Mouse (Mus musculus) spleen, adult 2 months (tissue): ENCODE measurements around the gene Zfp292. TPM values are rescaled to one million over a fixed set of nuclear protein-coding genes. Genes with fewer than 3 reads are reported as not detected.

ENCODE experiments used
- DNase-seq, 2 experiments: peaks; one replicate each; pipeline versions ENCODE4 v3.0.0 to v3.0.0-alpha.2; 2012 to 2021; ENCODE audit warnings: low spot score in 2 of 2, low read depth in 1 of 2
- H3K27ac ChIP-seq: fragments of 200-500 bp; 2 replicates; pipeline ENCODE4 v1.5.1; 2012; ENCODE audit warnings: low read length, inconsistent platforms; ENCODE audit not compliant: insufficient read depth
- H3K27me3 ChIP-seq: fragments of 200-500 bp; 2 replicates; pipeline ENCODE4 v1.6.1; 2012; ENCODE audit warnings: mild to moderate bottlenecking, moderate library complexity, low read length, inconsistent platforms; ENCODE audit not compliant: control insufficient read depth, insufficient read depth
- H3K36me3 ChIP-seq: fragments of 200-500 bp; 2 replicates; pipeline ENCODE4 v1.6.1; 2012; ENCODE audit warnings: mild to moderate bottlenecking, low read length, inconsistent platforms; ENCODE audit not compliant: control insufficient read depth, insufficient read depth
- H3K4me1 ChIP-seq: fragments of 200-500 bp; 2 replicates; pipeline ENCODE4 v1.6.1; 2011; ENCODE audit warnings: inconsistent platforms; ENCODE audit not compliant: control insufficient read depth, insufficient read depth, insufficient read length
- H3K4me3 ChIP-seq: fragments of 200-500 bp; 2 replicates; pipeline ENCODE4 v1.5.1; 2011; ENCODE audit warnings: mild to moderate bottlenecking, inconsistent platforms; ENCODE audit not compliant: insufficient read depth, insufficient read length; ENCODE audit errors: extremely low read depth
- CTCF ChIP-seq: fragments of 200-500 bp; IDR thresholded peaks from 2 replicates; pipeline ENCODE4 v1.5.1; 2011; ENCODE audit warnings: mild to moderate bottlenecking, inconsistent platforms; ENCODE audit not compliant: insufficient read depth, insufficient read length, insufficient replicate concordance; ENCODE audit errors: extremely low read depth
- POLR2A ChIP-seq: fragments of 200-500 bp; IDR thresholded peaks from 2 replicates; pipeline ENCODE4 v1.6.1; 2011; ENCODE audit warnings: low read depth, low read length, inconsistent platforms
- WGBS: fragments of 180-500 bp; shearing (Covaris S2); methylation state at CpG from one replicate; pipeline ENCODE4 v1.1.7; 2018; 5-methylcytosine and 5-hydroxymethylcytosine counted together
- polyA plus RNA-seq: library from polyadenylated mRNA; depleted of rRNA; stranded (reverse); fragments of >200 nt; gene quantifications from 2 replicates; pipeline ENCODE4 v1.2.3, GENCODE M21; 2012

The Zfp292 gene
- polyA plus RNA-seq, 1 experiment = 2.0 TPM

GRCm38 (mm10) chr4:34885631-34886351 is 3.0 kb upstream of the Zfp292 start:
- peak overlapping the region; percentile 90 for H3K27ac ChIP-seq
- no peak for DNase-seq
- H3K36me3 ChIP-seq = no peaks in the 10 kb centered on the region
- TF ChIP-seq POLR2A (no peak), CTCF (no peak)
- H3K27me3 ChIP-seq = peaks cover 1% of the 10 kb centered on the region; the same call in 1 of the 2 replicates
- H3K4me1 ChIP-seq = peaks cover 6% of the 10 kb centered on the region
- peak overlapping the region; percentile 91; the same call in 1 of the 2 replicates for H3K4me3 ChIP-seq
- 61% methylated on average over 9 of the region's 9 CpGs for WGBS

- DNase-seq = no peak
- Histone ChIP-seq H3K36me3 (no peaks in the 10 kb centered on the region), H3K27me3 (no peaks in the 10 kb centered on the region), H3K4me1 (peaks cover 8% of the 10 kb centered on the region), H3K27ac (peak overlapping the region; percentile 91), H3K4me3 (peak overlapping the region; percentile 92; the same call in 1 of the 2 replicates)
- WGBS = 48% methylated on average over 16 of the region's 16 CpGs
- TF ChIP-seq CTCF (no peak), POLR2A (no peak)
These were observed 738 bp upstream of the Zfp292 start for GRCm38 (mm10) chr4:34883366-34884029.

- WGBS = under 1% methylated on average over 57 of the region's 58 CpGs
- DNase-seq = peak in 1 of 2 experiments; percentile 67
- H3K36me3 ChIP-seq = no peaks in the 10 kb centered on the region
- peak overlapping the region; percentile 89 for H3K27ac ChIP-seq
- peaks cover 8% of the 10 kb centered on the region for H3K4me1 ChIP-seq
- TF ChIP-seq POLR2A (no peak), CTCF (no peak)
- H3K4me3 ChIP-seq = peak overlapping the region; percentile 92
- no peaks in the 10 kb centered on the region for H3K27me3 ChIP-seq
These were observed 430 bp downstream of the Zfp292 start for GRCm38 (mm10) chr4:34882291-34882769.

GRCm38 (mm10) chr4:34881851-34882250 is 909 bp downstream of the Zfp292 start:
- no peaks in the 10 kb centered on the region for H3K27me3 ChIP-seq
- no peak overlapping the region for H3K27ac ChIP-seq
- no peak for DNase-seq
- peak overlapping the region; percentile 92 for H3K4me3 ChIP-seq
- TF ChIP-seq POLR2A (no peak), CTCF (no peak)
- no peaks in the 10 kb centered on the region for H3K36me3 ChIP-seq
- peaks cover 8% of the 10 kb centered on the region for H3K4me1 ChIP-seq
- 12% methylated on average over 4 of the region's 4 CpGs for whole genome bisulfite sequencing

GRCm38 (mm10) chr4:34880921-34881650 is 1.7 kb downstream of the Zfp292 start:
- no peak for TF ChIP-seq POLR2A
- no peak for TF ChIP-seq CTCF
- Histone ChIP-seq H3K4me1 (peaks cover 7% of the 10 kb centered on the region), H3K4me3 (no peak overlapping the region; the same call in 1 of the 2 replicates), H3K27me3 (no peaks in the 10 kb centered on the region), H3K36me3 (no peaks in the 10 kb centered on the region), H3K27ac (no peak overlapping the region)
- 68% methylated on average over 10 of the region's 10 CpGs for WGBS
- no peak for DNase-seq

- WGBS = 74% methylated on average over 1 of the region's 1 CpGs
- no peak for TF ChIP-seq POLR2A
These were observed 8.5 kb downstream of the Zfp292 start for GRCm38 (mm10) chr4:34874234-34874633.

More at GRCm38 (mm10) chr4:34874234-34874633, 8.5 kb downstream of the Zfp292 start:
- H3K27ac ChIP-seq = no peak overlapping the region
- DNase-seq = no peak
- H3K4me1 ChIP-seq = peaks cover 13% of the 10 kb centered on the region; the same call in 1 of the 2 replicates
- H3K36me3 ChIP-seq = no peaks in the 10 kb centered on the region
- H3K4me3 ChIP-seq = no peak overlapping the region
- H3K27me3 ChIP-seq = no peaks in the 10 kb centered on the region
